Mouse (Mus musculus): ENCODE results near the gene Spata7. TPM values are rescaled to one million over a fixed set of nuclear protein-coding genes. Genes with fewer than 3 reads are reported as not detected.

Spata7 gene
- polyA plus RNA-seq, 1 experiment from 2014 or later: 4.4 TPM

DNA sequence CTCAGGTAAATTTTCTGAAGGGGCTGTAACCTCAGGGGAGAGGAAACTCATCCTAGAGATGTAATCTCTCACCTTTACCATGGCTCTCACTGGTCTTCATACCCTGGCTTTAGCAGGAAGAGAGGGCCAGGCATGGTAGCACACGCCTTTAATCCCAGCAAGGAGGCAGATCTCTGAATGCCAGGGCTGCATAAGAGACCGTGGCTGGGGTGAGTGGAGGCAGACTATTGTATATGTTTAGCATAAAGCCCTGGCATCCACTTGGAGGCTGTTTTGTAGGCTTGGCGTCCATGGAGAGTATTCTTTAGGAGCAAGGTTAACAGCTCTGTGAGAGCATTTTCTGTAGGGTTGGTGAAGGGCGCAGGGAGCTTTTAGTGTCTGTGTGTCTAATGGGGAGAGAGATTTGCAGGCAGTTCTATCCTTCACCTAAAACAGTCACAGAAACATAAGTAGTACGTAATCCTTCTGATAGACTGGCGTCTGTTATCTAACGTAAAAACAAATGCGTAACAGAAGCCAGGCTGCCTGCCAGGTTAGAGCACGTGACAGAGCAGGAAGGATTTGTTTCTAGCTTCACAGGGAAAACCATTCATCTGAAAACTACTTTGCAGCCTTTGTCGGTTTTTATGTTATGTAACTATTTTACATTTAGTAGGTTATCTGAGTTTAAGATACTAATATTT lies 40.3 kb downstream of the Spata7 start:
- H3K4me2 ChIP-seq (replicated peaks; ENCODE audit: low read depth): no peak overlapping the region
- TF ChIP-seq CTCF (IDR thresholded peaks at IDR 0.05; ENCODE audit: low read depth) (no peak), EP300 (optimal IDR thresholded peaks at IDR 0.05) (no peak)
- no peak overlapping the region for H3K9ac ChIP-seq (ENCODE audit: low read length)
- H3K27me3 ChIP-seq (ENCODE audit: control insufficient read depth, insufficient read depth, low read length): no peaks in the 10 kb centered on the region
- ATAC-seq (ENCODE audit: low FRiP score, low TSS enrichment): peak; percentile 86
- no peak overlapping the region for H3K27ac ChIP-seq (replicated peaks)
- no peaks in the 10 kb centered on the region for H3K4me1 ChIP-seq (replicated peaks; ENCODE audit: control insufficient read depth, insufficient read depth)
- no peak overlapping the region for H3K4me3 ChIP-seq (ENCODE audit: low read depth, low read length)
- H3K36me3 ChIP-seq (ENCODE audit: control insufficient read depth, insufficient read depth, low read length): no peaks in the 10 kb centered on the region
- no peaks in the 10 kb centered on the region for H3K9me3 ChIP-seq (ENCODE audit: control insufficient read depth, low read length)
- 33% methylated on average over 10 of the region's 10 CpGs for WGBS
- DNase-seq (ENCODE audit: low spot score): peak; percentile 86

- Histone ChIP-seq H3K9ac (ENCODE audit: low read length) (no peak overlapping the region), H3K4me3 (ENCODE audit: low read depth, low read length) (no peak overlapping the region), H3K4me1 (replicated peaks; ENCODE audit: control insufficient read depth, insufficient read depth) (no peaks in the 10 kb centered on the region), H3K4me2 (replicated peaks; ENCODE audit: low read depth) (no peak overlapping the region), H3K27ac (replicated peaks) (no peak overlapping the region), H3K27me3 (ENCODE audit: control insufficient read depth, insufficient read depth, low read length) (no peaks in the 10 kb centered on the region), H3K36me3 (ENCODE audit: control insufficient read depth, insufficient read depth, low read length) (no peaks in the 10 kb centered on the region), H3K9me3 (ENCODE audit: control insufficient read depth, low read length) (no peaks in the 10 kb centered on the region)
- ATAC-seq (ENCODE audit: low FRiP score, low TSS enrichment) (no peak), DNase-seq (ENCODE audit: low spot score) (peak; percentile 14)
- TF ChIP-seq EP300 (optimal IDR thresholded peaks at IDR 0.05): no peak
- TF ChIP-seq CTCF (IDR thresholded peaks at IDR 0.05; ENCODE audit: low read depth): no peak
- 75% methylated on average over 10 of the region's 10 CpGs for WGBS
These were observed 41.1 kb downstream of the Spata7 start for GRCm38 (mm10) chr12:98669086-98669485.

- TF ChIP-seq EP300 (optimal IDR thresholded peaks at IDR 0.05) (no peak), CTCF (IDR thresholded peaks at IDR 0.05; ENCODE audit: low read depth) (no peak)
- no peak for ATAC-seq (ENCODE audit: low FRiP score, low TSS enrichment)
These were observed 41.9 kb downstream of the Spata7 start for GRCm38 (mm10) chr12:98669864-98670263.

DNA sequence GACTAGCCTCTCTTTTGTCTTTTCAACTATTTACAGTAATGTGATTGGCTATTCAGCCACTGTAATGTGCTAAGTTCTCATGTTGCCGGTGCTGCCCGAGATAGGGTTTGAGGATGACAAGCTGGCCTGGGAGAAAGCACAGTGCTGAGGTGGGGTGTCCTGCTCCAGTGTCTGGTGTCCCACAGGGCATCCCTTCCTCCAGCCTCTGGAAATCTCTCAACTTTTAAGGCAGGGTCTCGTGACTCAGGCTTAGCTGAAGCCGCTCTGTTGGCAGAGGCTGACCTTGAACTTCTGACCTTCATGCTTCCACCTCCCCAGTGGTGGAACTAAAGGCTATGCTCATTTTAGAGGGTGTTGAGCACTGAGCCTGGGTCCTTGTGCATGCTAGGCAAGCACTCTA lies 42.5 kb downstream of the Spata7 start:
- Histone ChIP-seq H3K27ac (replicated peaks) (no peak overlapping the region), H3K36me3 (ENCODE audit: control insufficient read depth, insufficient read depth, low read length) (no peaks in the 10 kb centered on the region), H3K4me1 (replicated peaks; ENCODE audit: control insufficient read depth, insufficient read depth) (no peaks in the 10 kb centered on the region), H3K4me3 (ENCODE audit: low read depth, low read length) (no peak overlapping the region), H3K4me2 (replicated peaks; ENCODE audit: low read depth) (no peak overlapping the region), H3K9ac (ENCODE audit: low read length) (no peak overlapping the region), H3K9me3 (ENCODE audit: control insufficient read depth, low read length) (no peaks in the 10 kb centered on the region), H3K27me3 (ENCODE audit: control insufficient read depth, insufficient read depth, low read length) (no peaks in the 10 kb centered on the region)
- ATAC-seq (ENCODE audit: low FRiP score, low TSS enrichment) (no peak), DNase-seq (ENCODE audit: low spot score) (no peak)
- WGBS: 83% methylated on average over 4 of the region's 4 CpGs
- TF ChIP-seq EP300 (optimal IDR thresholded peaks at IDR 0.05) (no peak), CTCF (IDR thresholded peaks at IDR 0.05; ENCODE audit: low read depth) (no peak)

More at GRCm38 (mm10) chr12:98669864-98670263, 41.9 kb downstream of the Spata7 start:
- Histone ChIP-seq H3K4me2 (replicated peaks; ENCODE audit: low read depth) (no peak overlapping the region), H3K9ac (ENCODE audit: low read length) (no peak overlapping the region), H3K27ac (replicated peaks) (no peak overlapping the region), H3K4me3 (ENCODE audit: low read depth, low read length) (no peak overlapping the region), H3K36me3 (ENCODE audit: control insufficient read depth, insufficient read depth, low read length) (no peaks in the 10 kb centered on the region), H3K9me3 (ENCODE audit: control insufficient read depth, low read length) (no peaks in the 10 kb centered on the region), H3K4me1 (replicated peaks; ENCODE audit: control insufficient read depth, insufficient read depth) (no peaks in the 10 kb centered on the region), H3K27me3 (ENCODE audit: control insufficient read depth, insufficient read depth, low read length) (no peaks in the 10 kb centered on the region)
- DNase-seq (ENCODE audit: low spot score): no peak
- 80% methylated on average over 5 of the region's 5 CpGs for WGBS

- Histone ChIP-seq H3K27ac (replicated peaks) (no peak overlapping the region), H3K4me1 (replicated peaks; ENCODE audit: control insufficient read depth, insufficient read depth) (no peaks in the 10 kb centered on the region), H3K9ac (ENCODE audit: low read length) (no peak overlapping the region), H3K9me3 (ENCODE audit: control insufficient read depth, low read length) (no peaks in the 10 kb centered on the region), H3K4me2 (replicated peaks; ENCODE audit: low read depth) (no peak overlapping the region), H3K36me3 (ENCODE audit: control insufficient read depth, insufficient read depth, low read length) (no peaks in the 10 kb centered on the region), H3K27me3 (ENCODE audit: control insufficient read depth, insufficient read depth, low read length) (no peaks in the 10 kb centered on the region), H3K4me3 (ENCODE audit: low read depth, low read length) (no peak overlapping the region)
- ATAC-seq (ENCODE audit: low FRiP score, low TSS enrichment): no peak
- TF ChIP-seq EP300 (optimal IDR thresholded peaks at IDR 0.05): no peak
- WGBS: 65% methylated on average over 6 of the region's 6 CpGs
- DNase-seq (ENCODE audit: low spot score): no peak
These were observed 45.9 kb downstream of the Spata7 start for GRCm38 (mm10) chr12:98673879-98674278.

DNA sequence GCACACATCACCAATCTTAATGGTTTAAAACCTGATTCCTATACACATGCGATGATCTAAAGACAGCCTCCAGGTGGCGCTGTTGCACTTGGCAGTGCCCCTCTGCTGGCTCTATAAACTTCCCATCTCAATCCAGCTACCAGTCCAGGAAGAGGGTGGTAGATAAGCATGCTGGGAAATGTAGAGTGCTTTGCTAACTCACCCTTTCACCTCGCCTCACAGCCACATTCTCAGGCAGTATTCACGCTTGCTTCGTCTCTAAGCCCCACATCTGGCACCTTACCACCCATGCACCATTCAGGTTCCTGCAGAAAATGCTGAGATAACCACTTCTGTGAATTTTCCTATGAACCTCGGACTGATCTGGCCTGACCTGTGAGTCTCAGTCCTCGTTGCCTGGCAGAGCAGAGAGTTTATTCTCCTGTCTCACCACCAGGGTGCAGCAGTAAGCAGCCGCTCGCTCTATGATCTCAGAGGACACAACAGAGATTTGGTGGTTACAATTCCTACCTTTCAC lies 46.7 kb downstream of the Spata7 start:
- ATAC-seq (ENCODE audit: low FRiP score, low TSS enrichment): peak; percentile 91
- peak overlapping the region; percentile 46; the same call in 1 of the 2 replicates for H3K27ac ChIP-seq (replicated peaks)
- no peaks in the 10 kb centered on the region for H3K36me3 ChIP-seq (ENCODE audit: control insufficient read depth, insufficient read depth, low read length)
- WGBS: 14% methylated on average over 9 of the region's 9 CpGs
- H3K4me1 ChIP-seq (replicated peaks; ENCODE audit: control insufficient read depth, insufficient read depth): no peaks in the 10 kb centered on the region
- peak overlapping the region; percentile 27 for H3K4me3 ChIP-seq (ENCODE audit: low read depth, low read length)
- peak overlapping the region; percentile 42 for H3K4me2 ChIP-seq (replicated peaks; ENCODE audit: low read depth)
- TF ChIP-seq CTCF (IDR thresholded peaks at IDR 0.05; ENCODE audit: low read depth) (peak; percentile 78), EP300 (optimal IDR thresholded peaks at IDR 0.05) (no peak)
- H3K9me3 ChIP-seq (ENCODE audit: control insufficient read depth, low read length): no peaks in the 10 kb centered on the region
- DNase-seq (ENCODE audit: low spot score): peak; percentile 85
- H3K27me3 ChIP-seq (ENCODE audit: control insufficient read depth, insufficient read depth, low read length): no peaks in the 10 kb centered on the region
- no peak overlapping the region for H3K9ac ChIP-seq (ENCODE audit: low read length)
